In the genomic region with DNA sequence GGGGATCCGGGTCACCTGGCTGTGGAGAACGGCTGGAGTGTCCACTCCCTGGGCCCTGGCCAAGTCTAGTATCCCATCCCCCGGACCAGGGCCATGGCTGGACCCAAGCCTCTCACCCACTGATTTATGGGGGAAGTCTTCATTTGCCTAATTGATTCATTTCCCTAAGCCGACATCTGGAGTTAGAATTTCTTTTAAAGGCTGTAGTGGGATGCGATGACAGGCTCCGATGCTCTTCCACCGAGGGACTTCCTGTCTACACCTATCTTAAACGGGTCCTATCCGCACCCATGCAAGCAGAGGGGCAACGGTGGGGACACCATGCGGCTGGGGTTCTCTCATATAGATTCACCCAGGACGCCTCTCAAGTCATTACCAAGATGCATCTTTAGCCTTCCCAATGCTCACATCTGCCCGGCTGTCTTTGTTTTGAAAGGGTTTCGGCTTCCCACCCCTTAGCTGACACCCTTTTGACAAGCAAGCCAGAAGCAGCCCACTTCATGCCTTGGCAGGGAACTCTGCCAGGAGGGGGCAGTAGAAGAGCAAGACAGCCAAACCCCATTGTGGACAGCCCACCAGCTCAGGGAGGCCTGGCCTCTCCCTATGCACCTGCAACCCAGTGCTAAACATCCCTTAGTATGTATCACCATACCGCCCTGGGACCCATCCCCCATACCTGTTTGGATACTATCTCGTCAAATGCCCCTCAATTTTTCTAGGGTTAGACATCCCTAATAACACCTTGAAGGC, we compare ENCODE assay signal across 9 mouse cellular contexts.
DNase-seq lines count a peak whose midpoint lies in the region; ATAC-seq and TF ChIP-seq lines count a peak whose summit lies in the region.
"Had no signal": no experiment of that assay in that cellular context is flagged by ENCODE, and none has a peak within 500 bp of the region (broad histone marks: within the 10 kb centered on the region; RNA-seq: fewer than 3 reads in every experiment).

No protein-coding gene starts in this region.

- intact Hi-C loops in left cerebral cortex, postnatal 25 days (cut with DNase I) = no loop called here

- no peak overlapping the region for H3K4me3 ChIP-seq in embryonic facial prominence, embryonic 12.5 days
- no peak overlapping the region for H3K4me3 ChIP-seq in midbrain, postnatal 0 days (ENCODE audit: low read depth, low read length)
- H3K4me3 ChIP-seq: myocyte had no signal

- TF ChIP-seq CTCF in midbrain, postnatal 0 days (IDR thresholded peaks at IDR 0.05) = peak; percentile 67

- no peak overlapping the region for H3K27ac ChIP-seq in embryonic facial prominence, embryonic 12.5 days
- H3K27ac ChIP-seq in midbrain, postnatal 0 days (ENCODE audit: low read depth, low read length) = no peak overlapping the region

- H3K36me3 ChIP-seq in embryonic facial prominence, embryonic 12.5 days = no peaks in the 10 kb centered on the region
- H3K36me3 ChIP-seq in midbrain, postnatal 0 days (ENCODE audit: insufficient read depth, low read length) = no peaks in the 10 kb centered on the region

- no peaks in the 10 kb centered on the region for H3K27me3 ChIP-seq in embryonic facial prominence, embryonic 12.5 days
- no peaks in the 10 kb centered on the region for H3K27me3 ChIP-seq in midbrain, postnatal 0 days (ENCODE audit: insufficient read depth, low read length)

- no peaks in the 10 kb centered on the region for H3K9me3 ChIP-seq in embryonic facial prominence, embryonic 12.5 days
- H3K9me3 ChIP-seq in midbrain, postnatal 0 days (ENCODE audit: low read length) = no peaks in the 10 kb centered on the region

- WGBS in embryonic facial prominence, embryonic 12.5 days = 27% methylated on average over 16 of the region's 16 CpGs
- WGBS in midbrain, postnatal 0 days = 42% methylated on average over 16 of the region's 16 CpGs

- H3K4me2 ChIP-seq in embryonic facial prominence, embryonic 12.5 days (replicated peaks) = peak overlapping the region; percentile 21
- no peak overlapping the region for H3K4me2 ChIP-seq in midbrain, postnatal 0 days (ENCODE audit: low read depth, low read length, poor library complexity, severe bottlenecking)

- ATAC-seq in cerebellum, adult (ENCODE audit: insufficient number of reproducible peaks, low FRiP score, low TSS enrichment) = no peak
- ATAC-seq in embryonic facial prominence, embryonic 12.5 days (ENCODE audit: insufficient number of reproducible peaks, insufficient read depth, low FRiP score, low TSS enrichment) = peak; percentile 72; the same call in 1 of the 2 replicates
- ATAC-seq in midbrain, postnatal 0 days (ENCODE audit: low FRiP score) = no peak

- H3K4me1 ChIP-seq in embryonic facial prominence, embryonic 12.5 days = peaks cover 18% of the 10 kb centered on the region
- H3K4me1 ChIP-seq in midbrain, postnatal 0 days (ENCODE audit: insufficient read depth, low read length) = peaks cover 3% of the 10 kb centered on the region; the same call in 1 of the 2 replicates

- peak; percentile 24 for DNase-seq in cerebellum, adult 9-10 months
- peak; percentile 85 for DNase-seq in T-cell, adult 2 months (ENCODE audit: low spot score)
- DNase-seq in hindlimb bud, embryonic 11.5 days (ENCODE audit: extremely low spot score, low read depth, low spot score) = peak; percentile 35
- DNase-seq in left cerebral cortex, postnatal 25 days (ENCODE audit: low spot score in 2 of 2) = peak; percentile 22 to 27
- DNase-seq in midbrain, postnatal 0 days (ENCODE audit: low spot score) = peak; percentile 62
- peak; percentile 95 for DNase-seq in thymus, postnatal 0 days (ENCODE audit: low spot score)

- H3K9ac ChIP-seq in embryonic facial prominence, embryonic 12.5 days = no peak overlapping the region
- no peak overlapping the region for H3K9ac ChIP-seq in midbrain, postnatal 0 days (replicated peaks; ENCODE audit: low read length, poor library complexity, severe bottlenecking)

Comparison
In these comparisons a context has a peak if more than half of its experiments do, and no peak if none do; other contexts are left out.
1. DNase-seq: peak in every context shown above with its lines; median percentile 95 in thymus, postnatal 0 days; 85 in T-cell, adult 2 months; 62 in midbrain, postnatal 0 days; 35 in hindlimb bud, embryonic 11.5 days; 24 in left cerebral cortex, postnatal 25 days; 24 in cerebellum, adult 9-10 months.